Mouse (Mus musculus) spleen, embryonic (tissue): Measurements from ENCODE around the gene Gpr107.

ENCODE experiments used
- CTCF ChIA-PET: fragments of 350-600 bp; sonication (Branson Sonifier 250); formaldehyde crosslinking; loops from one replicate; lab custom pipeline; 2022; lab: Charles Lee

Gene Gpr107

GRCm38 (mm10) chr2:31239833-31240232 lies 87.7 kb downstream of the Gpr107 start:
- CTCF ChIA-PET: interaction anchor here (0.6 to 0.7 kb wide), 3 partner anchors 8 to 1120 kb away, joined by 3 to 6 read pairs (median 6); no protein-coding TSS in a partner anchor

- CTCF ChIA-PET: interaction anchor here (0.6 kb wide), 1 partner anchor 488 kb away, joined by 3 read pairs; no protein-coding TSS in a partner anchor
These were observed 89.5 kb downstream of the Gpr107 start for GRCm38 (mm10) chr2:31241639-31242038.

GRCm38 (mm10) chr2:31244216-31244615 lies 92.1 kb downstream of the Gpr107 start:
- CTCF ChIA-PET: interaction anchor here (0.5 kb wide), 1 partner anchor 28 kb away, joined by 6 read pairs; no protein-coding TSS in a partner anchor

- CTCF ChIA-PET: no interaction called here
These were observed 92.9 kb downstream of the Gpr107 start for GRCm38 (mm10) chr2:31245051-31245450.

GRCm38 (mm10) chr2:31245491-31246141 lies 93.5 kb downstream of the Gpr107 start, which contains the start of gene Ncs1:
Gene Ncs1 (plus strand): TSS chr2:31245823.
- CTCF ChIA-PET: no interaction called here

GRCm38 (mm10) chr2:31246251-31246971 lies 94.3 kb downstream of the Gpr107 start:
- CTCF ChIA-PET: no interaction called here

- CTCF ChIA-PET: no interaction called here
These were observed 96.7 kb downstream of the Gpr107 start for GRCm38 (mm10) chr2:31248856-31249255.

- CTCF ChIA-PET: interaction anchor here (0.7 kb wide), 2 partner anchors 11 to 19 kb away, joined by 4 to 6 read pairs; no protein-coding TSS in a partner anchor
These were observed 100.1 kb downstream of the Gpr107 start for GRCm38 (mm10) chr2:31252167-31252566.

- CTCF ChIA-PET: no interaction called here
These were observed 101.3 kb downstream of the Gpr107 start for GRCm38 (mm10) chr2:31253463-31253862.

GRCm38 (mm10) chr2:31254806-31255205 lies 102.7 kb downstream of the Gpr107 start:
- CTCF ChIA-PET: no interaction called here

- CTCF ChIA-PET: interaction anchor here (0.6 to 1.3 kb wide), 2 partner anchors 17 to 232 kb away, joined by 3 read pairs; no protein-coding TSS in a partner anchor
These were observed 104.1 kb downstream of the Gpr107 start for GRCm38 (mm10) chr2:31255952-31256938.

GRCm38 (mm10) chr2:31257096-31257495 lies 105.0 kb downstream of the Gpr107 start:
- CTCF ChIA-PET: no interaction called here

GRCm38 (mm10) chr2:31258609-31259366 lies 106.7 kb downstream of the Gpr107 start:
- CTCF ChIA-PET: no interaction called here

- CTCF ChIA-PET: no interaction called here
These were observed 107.3 kb downstream of the Gpr107 start for GRCm38 (mm10) chr2:31259367-31259920.

GRCm38 (mm10) chr2:31260549-31260948 lies 108.4 kb downstream of the Gpr107 start:
- CTCF ChIA-PET: interaction anchor here (0.6 kb wide), 1 partner anchor 213 kb away, joined by 3 read pairs; no protein-coding TSS in a partner anchor

GRCm38 (mm10) chr2:31263039-31263461 lies 110.9 kb downstream of the Gpr107 start:
- CTCF ChIA-PET: no interaction called here

GRCm38 (mm10) chr2:31263746-31264378 lies 111.7 kb downstream of the Gpr107 start:
- CTCF ChIA-PET: no interaction called here

- CTCF ChIA-PET: no interaction called here
These were observed 115.3 kb downstream of the Gpr107 start for GRCm38 (mm10) chr2:31267447-31267846.
